Mouse (Mus musculus) CD4-positive helper T cell, adult 2 months (primary cell): ENCODE measurements around the gene Pcp2.

ENCODE experiments used
- DNase-seq: peaks from one replicate; pipeline ENCODE4 v3.0.0-alpha.2; 2012; ENCODE audit warnings: low read depth, missing footprints, low spot score

Pcp2 gene

GRCm38 (mm10) chr8:3625445-3625844 lies at the start of gene Pcp2:
Gene Pcp2, minus strand, starts transcription at chr8:3625545.
- no peak for DNase-seq

GRCm38 (mm10) chr8:3674671-3675070 lies 49.3 kb upstream of the Pcp2 start:
- DNase-seq: no peak

GRCm38 (mm10) chr8:3671980-3672491 lies 46.7 kb upstream of the Pcp2 start, which contains the start of gene Fcor:
Gene Fcor, minus strand, starts transcription at chr8:3672362.
- DNase-seq: peak; percentile 82

GRCm38 (mm10) chr8:3670388-3670787 lies 45.0 kb upstream of the Pcp2 start:
- peak; percentile 34 for DNase-seq

GRCm38 (mm10) chr8:3665507-3665906 lies 40.2 kb upstream of the Pcp2 start, which contains the start of gene Mcemp1:
Gene Mcemp1, plus strand, starts transcription at chr8:3665754.
- no peak for DNase-seq

GRCm38 (mm10) chr8:3664405-3664804 lies 39.1 kb upstream of the Pcp2 start:
- no peak for DNase-seq

GRCm38 (mm10) chr8:3660889-3661288 lies 35.5 kb upstream of the Pcp2 start:
- DNase-seq: no peak

GRCm38 (mm10) chr8:3656725-3657381 lies 31.5 kb upstream of the Pcp2 start:
- no peak for DNase-seq

GRCm38 (mm10) chr8:3655526-3655925 lies 30.2 kb upstream of the Pcp2 start, which contains the start of gene Retn:
Gene Retn, plus strand, starts transcription at chr8:3655770.
- DNase-seq: no peak

GRCm38 (mm10) chr8:3654726-3655508 lies 29.6 kb upstream of the Pcp2 start:
- DNase-seq: no peak

- no peak for DNase-seq
Observed at GRCm38 (mm10) chr8:3652845-3653244, 27.5 kb upstream of the Pcp2 start.

GRCm38 (mm10) chr8:3648990-3649389 lies 23.6 kb upstream of the Pcp2 start:
- no peak for DNase-seq

- no peak for DNase-seq
Observed at GRCm38 (mm10) chr8:3648268-3648667, 22.9 kb upstream of the Pcp2 start.

- DNase-seq: no peak
Observed at GRCm38 (mm10) chr8:3647561-3647960, 22.2 kb upstream of the Pcp2 start.

- no peak for DNase-seq
Observed at GRCm38 (mm10) chr8:3646824-3647531, 21.6 kb upstream of the Pcp2 start.

- DNase-seq: peak; percentile 65
Observed at GRCm38 (mm10) chr8:3645804-3646203, 20.5 kb upstream of the Pcp2 start.

- DNase-seq: peak; percentile 27
Observed at GRCm38 (mm10) chr8:3631478-3631875, 6.1 kb upstream of the Pcp2 start.

GRCm38 (mm10) chr8:3630647-3631477 lies 5.5 kb upstream of the Pcp2 start, which contains the start of gene Stxbp2:
Gene Stxbp2, plus strand, starts transcription at chr8:3630955.
- DNase-seq: peak; percentile 91

- DNase-seq: peak; percentile 66
Observed at GRCm38 (mm10) chr8:3628014-3628413, 2.7 kb upstream of the Pcp2 start.

GRCm38 (mm10) chr8:3626971-3627370 lies 1.6 kb upstream of the Pcp2 start:
- DNase-seq: no peak

- no peak for DNase-seq
Observed at GRCm38 (mm10) chr8:3622119-3622518, 3.2 kb downstream of the Pcp2 start.
